Mouse (Mus musculus): ENCODE results near the gene Gm44511. TPM values are rescaled to one million over a fixed set of nuclear protein-coding genes. Genes with fewer than 3 reads are reported as not detected.
"Not testable (repeated sequence)": the region's sequence is repeated elsewhere in the genome, so short reads cannot be mapped to it uniquely, and the experiment has no call there.

The Gm44511 gene
- total RNA-seq, 2 experiments from 2014 or later, result not detected

DNA sequence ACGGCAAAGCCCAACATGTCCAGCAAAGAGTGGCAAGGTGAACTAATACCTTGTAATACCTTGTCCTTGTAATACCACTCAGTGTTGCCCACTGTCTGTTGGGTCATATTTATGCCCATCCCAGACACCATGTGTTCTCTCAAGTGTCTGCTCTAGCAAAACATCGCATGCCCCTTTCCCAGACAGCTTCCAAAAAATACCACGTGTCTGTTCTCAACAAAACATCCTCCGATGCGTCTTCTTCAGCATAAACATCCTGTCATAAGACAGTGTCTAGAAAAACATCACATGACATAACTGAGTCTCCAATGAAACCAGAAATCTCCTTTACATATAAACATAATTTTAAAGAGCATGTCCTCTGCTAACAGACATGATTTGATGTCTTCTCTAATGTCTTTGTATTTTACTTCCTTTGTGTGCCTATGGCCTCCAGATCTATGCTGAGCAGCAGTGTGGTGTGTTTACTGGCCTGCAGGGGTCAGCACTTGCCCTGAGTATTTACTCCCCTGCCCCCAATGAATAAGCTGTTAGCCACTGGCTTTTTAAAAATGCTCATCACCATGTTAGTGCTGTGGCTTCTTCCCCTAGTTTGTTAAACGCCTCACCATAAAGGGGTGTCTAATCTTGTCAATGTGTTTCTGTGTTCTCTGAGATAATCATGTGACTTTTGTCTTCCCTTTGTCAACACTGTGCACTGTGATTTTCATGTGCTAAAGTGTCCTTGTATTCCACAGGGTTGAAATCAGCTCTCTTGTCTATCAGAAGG is 59.4 kb downstream of the Gm44511 start:
- intact Hi-C loops (cut with DNase I), result not testable (repeated sequence)
- peak; percentile 12 for DNase-seq (ENCODE audit: low spot score)

DNA sequence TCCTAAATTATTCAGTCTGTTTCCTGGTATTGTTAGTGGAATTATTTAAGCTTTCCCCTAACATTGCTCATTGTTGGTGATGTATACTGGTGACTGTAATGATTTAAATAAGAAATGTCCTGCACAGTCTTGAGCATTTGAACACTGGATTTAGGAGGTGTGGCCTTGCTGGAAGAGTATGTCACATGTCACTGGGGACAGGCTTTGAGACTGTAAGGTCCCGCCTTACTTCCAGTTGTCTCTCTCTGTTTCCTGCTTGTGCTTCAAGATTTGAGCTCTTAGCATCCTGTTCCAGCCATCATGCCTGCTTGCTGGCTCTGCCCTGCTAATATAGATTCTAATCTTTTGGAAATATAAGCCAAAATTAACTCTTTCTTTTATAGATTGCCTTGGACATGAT is 60.9 kb downstream of the Gm44511 start:
- DNase-seq (ENCODE audit: low spot score), result no peak
- intact Hi-C loops (cut with DNase I), result loop anchor here (2.0 kb wide), 1 partner anchor 74 kb away; no protein-coding TSS in a partner anchor

DNA sequence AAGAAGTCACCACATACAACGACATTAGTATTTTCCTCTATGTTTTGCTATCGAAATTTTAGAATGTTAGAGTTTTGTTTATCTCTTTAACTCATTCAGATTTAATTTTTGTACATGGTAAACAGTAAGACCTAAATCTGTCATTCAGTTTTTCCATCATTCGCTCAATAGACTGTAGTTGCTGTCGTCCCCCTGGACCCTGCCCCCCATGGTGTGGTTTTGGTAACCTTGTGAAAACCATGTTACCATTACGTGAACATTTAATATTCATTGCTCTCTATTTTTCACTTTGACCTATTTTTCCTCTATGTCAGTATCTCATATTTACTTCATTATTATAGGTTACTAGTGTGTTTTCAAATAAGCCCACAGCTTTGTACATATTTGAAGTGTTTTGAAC is 61.5 kb downstream of the Gm44511 start:
- DNase-seq (ENCODE audit: low spot score), result no peak
- intact Hi-C loops (cut with DNase I), result loop anchor here (1.0 to 2.0 kb wide), 2 partner anchors 39 to 74 kb away; no protein-coding TSS in a partner anchor

DNA sequence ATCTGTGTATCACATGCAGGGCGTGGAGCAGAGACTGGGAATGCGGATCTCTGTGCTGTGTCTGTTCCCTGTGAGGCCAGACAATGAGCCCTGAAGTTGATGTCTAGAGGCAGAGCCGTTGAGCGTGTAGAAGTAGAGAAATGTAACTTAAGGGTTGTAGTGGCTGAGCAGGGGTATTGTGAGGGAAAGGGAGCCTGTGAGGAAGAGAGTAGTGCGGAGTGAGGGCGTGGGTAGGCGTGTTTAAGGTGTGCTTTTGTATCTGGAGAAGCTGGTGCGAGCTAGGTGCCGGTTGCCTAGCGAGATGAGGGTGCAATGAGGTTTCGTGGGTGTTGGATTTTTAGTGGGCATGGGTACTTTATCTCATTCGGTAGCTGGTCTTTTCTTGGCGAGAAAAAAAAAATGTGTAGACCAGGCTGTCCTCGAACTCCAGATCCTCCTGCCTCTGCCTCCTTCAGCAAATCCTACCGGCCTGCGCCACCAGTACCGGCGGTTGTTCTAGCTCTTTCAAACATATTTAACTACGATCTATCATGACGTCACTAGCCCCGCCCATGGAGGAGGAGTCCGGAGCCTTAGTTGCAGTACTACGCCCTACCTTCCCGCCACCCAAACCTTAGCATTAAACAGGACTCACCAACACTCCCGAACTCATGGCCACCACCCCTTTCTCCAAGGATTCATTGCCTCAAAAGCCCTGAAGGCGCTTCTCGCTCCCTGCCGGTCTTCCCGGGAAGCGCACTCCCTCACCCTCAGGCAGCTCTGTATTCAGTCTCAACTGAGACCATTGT is 62.2 kb downstream of the Gm44511 start:
- DNase-seq (ENCODE audit: low spot score), result peak; percentile 94
- intact Hi-C loops (cut with DNase I), result loop anchor here (1.0 to 2.0 kb wide), 2 partner anchors 39 to 75 kb away; no protein-coding TSS in a partner anchor

DNA sequence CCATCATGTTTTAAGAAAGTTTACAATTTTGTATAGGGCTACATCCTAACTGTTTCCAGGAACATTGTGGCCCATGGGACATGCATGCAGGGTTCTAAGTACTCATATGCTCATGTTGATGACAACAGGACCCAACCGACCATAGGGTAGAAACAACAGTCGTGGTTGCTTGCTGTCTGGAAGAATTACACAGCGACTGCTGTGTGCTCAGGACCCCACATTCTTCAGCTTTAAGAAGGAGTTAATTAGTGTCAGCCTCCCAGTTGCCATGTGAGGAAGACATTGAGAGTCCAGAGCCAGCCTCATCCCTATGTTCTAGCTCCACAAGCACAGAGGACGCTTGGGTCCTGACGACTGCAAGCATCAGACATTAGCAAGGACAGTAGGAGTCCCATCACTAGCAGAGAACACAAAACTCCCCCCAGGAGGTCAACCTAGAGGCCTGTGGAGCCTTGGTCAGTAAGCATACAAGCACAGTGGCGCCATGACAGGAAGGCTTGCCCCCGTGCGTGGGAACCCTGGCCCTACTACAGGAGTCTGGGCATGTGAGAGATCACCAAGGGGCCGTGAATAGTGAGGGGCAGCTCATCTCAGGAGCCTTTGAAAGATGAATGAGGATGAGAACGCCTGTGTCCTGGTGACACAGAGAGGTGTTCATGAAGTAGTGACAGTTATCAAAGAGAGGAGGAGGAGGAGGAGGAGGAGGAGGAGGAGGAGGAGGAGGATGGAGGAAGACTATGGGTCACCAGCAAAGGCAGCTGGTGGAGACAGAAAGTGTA is 63.0 kb downstream of the Gm44511 start:
- intact Hi-C loops (cut with DNase I); DNase-seq (ENCODE audit: low spot score): not testable (repeated sequence)

DNA sequence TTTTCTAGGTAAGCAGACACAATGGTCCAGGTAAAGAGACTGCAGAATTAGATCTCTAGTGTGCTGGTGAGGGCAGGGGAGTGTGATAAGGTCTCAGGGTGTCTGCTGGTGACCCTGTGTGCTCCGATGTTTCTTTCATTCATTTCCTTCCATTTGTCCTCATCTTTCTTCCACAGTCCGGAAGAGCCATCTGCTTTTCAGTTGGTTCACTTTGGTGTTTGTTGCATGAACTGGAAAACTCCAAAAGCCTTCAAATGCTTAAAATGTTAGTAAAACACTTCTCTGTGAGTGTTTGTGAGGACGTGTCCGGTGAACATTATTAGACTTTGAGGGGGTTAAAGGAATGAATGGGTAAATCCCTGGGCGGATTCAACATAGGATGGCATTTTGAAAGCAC is 65.0 kb downstream of the Gm44511 start:
- DNase-seq (ENCODE audit: low spot score), result no peak
- intact Hi-C loops (cut with DNase I), result no loop called here

DNA sequence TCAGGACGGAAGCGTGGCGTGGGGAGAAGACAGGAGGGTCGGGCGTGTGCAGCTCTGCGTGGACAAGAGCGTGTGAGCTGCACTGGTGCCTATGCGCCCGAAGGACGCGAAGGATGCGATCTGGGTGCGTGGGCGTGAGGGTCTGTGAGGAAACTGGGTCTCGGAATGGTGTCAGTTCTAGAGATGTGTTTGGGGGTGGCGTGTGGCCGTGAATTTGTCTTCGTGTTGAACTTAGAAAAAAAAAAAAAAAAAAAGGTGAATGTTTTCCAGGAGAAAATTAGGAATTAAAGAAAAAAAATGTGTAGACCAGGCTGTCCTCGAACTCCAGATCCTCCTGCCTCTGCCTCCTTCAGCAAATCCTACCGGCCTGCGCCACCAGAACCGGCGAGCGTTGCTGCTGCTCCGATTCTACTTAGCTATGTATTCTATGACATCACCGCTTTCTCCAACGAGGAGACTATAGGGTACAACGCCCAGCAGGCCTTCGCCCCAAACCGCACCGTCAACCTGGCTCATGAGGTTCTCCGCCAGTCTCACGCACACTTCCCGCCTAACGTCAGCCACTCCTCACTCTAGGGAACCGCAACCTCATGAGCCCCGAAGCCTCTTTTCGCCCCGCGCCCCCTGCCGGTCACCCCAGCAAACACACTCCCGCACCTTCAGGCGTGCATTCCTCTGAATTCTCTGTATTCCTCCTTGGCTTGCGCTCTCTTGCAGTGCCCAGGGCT is 65.5 kb downstream of the Gm44511 start:
- intact Hi-C loops (cut with DNase I), result not testable (repeated sequence)
- peak; percentile 75 for DNase-seq (ENCODE audit: low spot score)

DNA sequence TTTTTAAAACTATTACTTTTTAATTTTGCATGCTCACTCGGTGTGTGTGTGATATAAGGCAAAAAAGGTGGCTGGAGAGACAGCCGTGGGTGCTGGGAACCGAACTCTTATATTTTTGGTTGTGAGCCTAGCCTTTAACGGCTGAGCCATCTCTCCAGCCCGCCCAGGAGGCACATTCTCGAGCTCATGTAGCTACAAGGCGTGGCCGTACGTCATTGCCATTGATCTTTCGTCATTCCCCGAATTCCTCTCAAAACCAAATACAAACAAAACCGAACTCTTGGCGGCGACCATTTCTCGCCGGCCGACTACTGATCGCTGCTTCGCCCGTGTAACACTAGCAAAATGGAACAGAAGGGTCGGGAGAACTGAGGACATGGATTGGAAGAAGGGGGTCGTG is 66.1 kb downstream of the Gm44511 start:
- DNase-seq (ENCODE audit: low spot score), result peak; percentile 78
- intact Hi-C loops (cut with DNase I), result not testable (repeated sequence)

DNA sequence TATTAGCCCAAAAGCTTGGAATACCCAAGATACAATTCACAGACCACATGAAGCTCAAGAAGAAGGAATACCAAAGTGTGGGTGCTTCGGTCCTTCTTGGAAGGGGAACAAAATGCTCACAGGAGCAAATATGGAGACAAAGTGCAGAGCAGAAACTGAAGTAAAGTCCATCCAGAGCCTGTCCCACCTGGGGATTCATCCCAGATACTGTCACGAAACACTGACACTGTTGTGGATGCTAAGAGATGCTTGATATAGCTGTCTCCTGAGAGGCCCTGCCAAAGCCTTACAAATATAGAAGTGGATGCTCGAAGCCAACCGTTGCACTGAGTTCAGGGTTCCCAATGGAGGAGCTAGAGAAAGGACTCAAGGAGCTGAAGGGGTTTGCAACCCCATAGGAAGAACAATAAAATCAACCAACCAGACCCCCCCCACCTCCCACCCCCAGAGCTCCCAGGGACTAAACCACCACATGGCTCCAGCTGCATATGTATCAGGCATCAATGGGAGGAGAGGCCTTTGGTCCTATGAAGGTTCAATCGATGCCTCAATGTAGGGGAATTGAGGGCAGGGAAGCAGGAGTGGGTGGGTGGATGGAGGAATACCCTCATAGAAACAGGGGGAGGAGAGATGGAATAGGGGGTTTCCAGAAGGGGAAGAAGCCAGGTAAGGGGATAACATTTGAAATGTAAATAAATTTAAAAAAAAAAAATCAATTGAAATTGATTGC is 66.7 kb downstream of the Gm44511 start:
- DNase-seq (ENCODE audit: low spot score), result no peak
- intact Hi-C loops (cut with DNase I), result no loop called here

DNA sequence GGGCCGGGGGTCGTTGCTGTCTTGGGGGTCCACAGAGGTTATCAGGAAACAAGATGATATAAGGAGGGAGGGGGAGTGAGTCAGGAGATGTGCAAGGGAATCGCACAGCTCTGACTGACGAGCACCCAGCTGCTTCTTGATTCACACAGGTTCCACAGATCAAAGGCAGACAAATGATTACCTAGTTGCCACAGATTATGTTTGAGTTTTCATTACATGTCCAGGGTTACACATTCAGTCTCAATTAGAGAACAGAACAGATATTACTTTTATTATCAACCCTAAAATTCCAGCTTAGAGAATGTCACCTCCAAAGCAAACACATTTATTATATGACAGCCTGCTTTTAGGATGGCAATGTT is 70.7 kb downstream of the Gm44511 start:
- not testable (repeated sequence) for DNase-seq (ENCODE audit: low spot score)
- intact Hi-C loops (cut with DNase I), result loop anchor here (2.0 kb wide), 1 partner anchor 123 kb away; no protein-coding TSS in a partner anchor

DNA sequence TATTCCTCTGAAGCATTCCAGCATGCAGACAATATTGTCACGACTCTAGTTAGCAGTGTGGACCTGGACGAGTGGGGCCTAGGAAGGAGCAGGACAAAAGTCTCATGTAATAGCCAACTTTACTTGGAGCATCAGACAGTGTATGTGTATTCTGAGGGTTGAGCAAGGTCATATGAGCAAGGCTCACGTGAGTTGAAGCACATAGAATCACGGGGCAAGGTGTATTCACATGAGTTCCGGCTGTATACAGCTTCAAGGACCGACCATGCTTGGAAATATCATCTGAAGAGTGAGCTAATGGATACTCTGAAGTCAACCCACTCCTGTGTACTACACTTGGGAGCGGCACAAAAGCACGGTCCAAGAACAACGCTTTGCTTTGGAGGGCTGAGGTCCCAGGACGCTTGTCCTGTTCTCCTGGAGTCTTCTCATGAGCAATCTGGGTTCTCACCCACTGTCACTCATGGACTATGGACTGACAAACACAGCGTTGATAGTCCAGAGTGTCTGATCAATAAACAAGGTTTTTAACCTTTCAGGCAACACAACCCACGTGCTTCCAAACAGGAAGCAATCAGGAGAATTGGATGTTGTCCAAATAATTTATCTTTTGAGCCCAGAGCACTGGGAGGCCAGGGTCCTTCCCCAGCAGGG is 71.2 kb downstream of the Gm44511 start:
- not testable (repeated sequence) for DNase-seq (ENCODE audit: low spot score)
- intact Hi-C loops (cut with DNase I), result loop anchor here (2.0 to 5.0 kb wide), 2 partner anchors 122 to 153 kb away; no protein-coding TSS in a partner anchor

DNA sequence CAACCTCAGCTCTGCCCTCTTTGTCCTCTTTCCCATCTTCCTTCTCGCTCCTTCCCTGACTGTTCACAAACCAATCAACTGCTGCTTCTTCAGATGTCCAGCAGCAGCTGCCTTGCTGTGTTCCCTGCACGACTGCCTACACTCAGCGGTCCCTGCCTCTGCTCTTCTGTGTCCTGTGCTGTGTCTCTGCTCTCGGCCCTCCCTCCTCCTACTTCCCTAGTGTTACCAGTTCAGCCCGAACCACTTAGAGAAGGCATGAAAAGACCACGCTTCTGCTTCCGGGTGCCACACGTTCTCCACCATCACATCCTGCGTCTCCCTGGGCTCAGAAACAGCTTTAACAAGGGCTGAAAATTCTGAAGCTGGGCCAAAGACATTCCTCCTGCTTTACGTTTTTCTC is 71.8 kb downstream of the Gm44511 start:
- intact Hi-C loops (cut with DNase I), result loop anchor here (2.0 to 5.0 kb wide), 2 partner anchors 121 to 152 kb away; no protein-coding TSS in a partner anchor
- DNase-seq (ENCODE audit: low spot score), result not testable (repeated sequence)

DNA sequence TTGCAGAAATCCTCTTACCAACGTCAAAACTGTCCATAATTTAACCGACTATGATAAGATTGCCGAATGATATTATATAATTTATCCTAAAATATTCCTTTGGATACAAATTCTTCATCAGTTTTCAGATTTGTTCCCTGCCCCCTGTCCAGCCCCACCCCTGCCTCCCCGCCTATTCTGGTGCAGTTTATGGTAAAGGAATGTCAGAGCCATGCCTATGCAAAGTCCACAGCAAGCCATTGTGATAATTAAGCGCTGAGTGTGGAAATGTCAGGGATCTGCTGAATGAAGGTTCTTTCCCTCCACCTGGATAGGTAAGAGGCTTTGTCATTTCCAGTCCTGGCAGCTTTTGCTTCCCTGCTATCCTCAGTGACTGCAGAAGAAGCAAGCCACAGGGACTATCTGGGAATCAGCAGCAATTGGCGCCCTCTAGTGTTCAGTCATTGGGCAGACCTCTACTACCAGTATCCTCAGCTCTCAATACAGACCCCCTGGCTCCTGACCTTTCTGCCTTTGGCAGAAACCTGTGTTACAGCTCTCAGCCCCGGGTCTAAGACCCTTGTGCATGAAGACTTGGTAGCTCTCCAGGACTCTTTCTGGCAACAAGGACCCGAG is 72.4 kb downstream of the Gm44511 start:
- intact Hi-C loops (cut with DNase I), result loop anchor here (2.0 to 5.0 kb wide), 2 partner anchors 121 to 151 kb away; no protein-coding TSS in a partner anchor
- peak; percentile 38 for DNase-seq (ENCODE audit: low spot score)

DNA sequence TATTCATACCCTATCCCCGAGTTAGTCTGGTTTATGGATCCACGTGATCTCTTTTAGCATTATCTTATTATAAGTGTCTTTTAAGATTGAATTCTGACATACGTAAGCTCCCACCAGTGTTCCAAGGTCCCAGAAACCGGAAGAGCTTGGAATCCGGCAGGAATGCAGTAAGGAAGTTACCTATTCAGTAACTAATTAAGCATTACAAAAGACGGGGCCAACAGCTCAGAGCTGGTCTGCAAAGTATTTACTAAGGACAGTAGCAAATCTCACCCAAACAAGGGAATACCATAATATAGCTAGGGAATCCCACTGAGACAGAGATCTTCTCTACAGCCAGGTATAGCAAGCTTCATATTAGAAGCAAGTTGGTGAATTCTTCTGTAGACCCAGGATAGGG is 79.1 kb downstream of the Gm44511 start:
- DNase-seq (ENCODE audit: low spot score); intact Hi-C loops (cut with DNase I): not testable (repeated sequence)

DNA sequence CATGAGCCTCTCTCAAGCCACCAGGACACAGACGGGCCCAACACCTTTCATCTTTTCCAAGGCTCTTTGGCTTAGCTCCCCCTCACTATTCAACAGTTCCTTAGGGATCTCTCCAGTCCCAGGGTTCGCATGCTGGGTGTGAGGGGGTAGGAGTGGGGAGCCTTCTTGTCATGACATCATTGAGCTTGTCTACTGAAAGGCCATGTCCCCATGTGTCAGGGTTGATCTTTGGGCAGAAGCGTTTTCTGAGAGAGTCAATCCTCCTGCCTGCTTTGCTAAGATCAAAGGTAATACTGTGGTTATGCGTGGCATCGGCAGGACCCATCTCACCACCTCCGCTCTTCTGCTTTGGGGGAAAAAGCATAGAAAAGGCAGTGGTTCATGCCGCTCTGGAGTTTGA is 88.7 kb downstream of the Gm44511 start:
- no peak for DNase-seq (ENCODE audit: low spot score)

DNA sequence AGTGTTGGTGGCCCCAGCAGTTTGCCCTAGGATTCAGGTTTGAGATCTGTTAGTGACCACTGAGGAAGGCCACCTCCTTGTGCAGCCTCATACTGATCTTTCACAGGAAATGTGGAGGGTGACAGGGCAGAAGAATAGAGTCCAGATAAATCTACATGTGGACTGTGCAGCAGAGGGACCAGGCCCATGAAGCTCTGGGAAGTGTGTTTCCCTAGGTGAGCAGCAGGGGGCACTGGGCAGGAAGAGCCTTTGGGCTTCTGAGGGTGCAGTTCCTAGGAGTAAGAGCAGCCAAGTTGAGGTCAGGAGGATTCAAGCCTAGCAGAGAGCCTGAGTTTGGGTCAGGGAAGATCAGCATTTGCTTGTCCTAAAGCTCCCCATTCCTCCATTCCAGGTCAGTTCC is 90.0 kb downstream of the Gm44511 start:
- intact Hi-C loops (cut with DNase I), result no loop called here
- DNase-seq (ENCODE audit: low spot score), result no peak

More for the DNA sequence above, 88.7 kb downstream of the Gm44511 start:
- intact Hi-C loops (cut with DNase I), result no loop called here

DNA sequence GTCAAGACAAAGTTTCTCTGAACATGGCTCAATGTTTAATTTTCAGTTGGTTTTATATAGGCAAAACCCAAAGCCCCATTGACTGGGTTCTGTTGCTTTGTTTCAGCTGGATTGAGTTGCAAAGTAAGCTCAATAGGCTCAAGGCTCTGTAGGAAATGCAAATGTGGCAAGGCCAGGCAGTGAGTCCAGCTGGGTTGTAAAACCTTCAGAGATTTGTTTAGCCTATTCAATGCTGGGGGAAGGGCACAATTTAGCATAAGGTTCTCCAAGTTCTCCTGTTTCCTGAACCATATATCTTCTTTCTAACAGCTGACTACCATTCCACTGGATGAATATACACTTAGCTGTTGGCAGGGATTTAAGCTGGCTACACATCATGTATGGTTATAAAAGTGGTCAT is 91.2 kb downstream of the Gm44511 start:
- DNase-seq (ENCODE audit: low spot score), result no peak
- intact Hi-C loops (cut with DNase I), result no loop called here
